Mouse (Mus musculus): Measurements from ENCODE around the gene Klk1b9. TPM values are rescaled to one million over a fixed set of nuclear protein-coding genes. Genes with fewer than 3 reads are reported as not detected.

Klk1b9 gene
- total and polyA plus RNA-seq, 3 experiments, result not detected

DNA sequence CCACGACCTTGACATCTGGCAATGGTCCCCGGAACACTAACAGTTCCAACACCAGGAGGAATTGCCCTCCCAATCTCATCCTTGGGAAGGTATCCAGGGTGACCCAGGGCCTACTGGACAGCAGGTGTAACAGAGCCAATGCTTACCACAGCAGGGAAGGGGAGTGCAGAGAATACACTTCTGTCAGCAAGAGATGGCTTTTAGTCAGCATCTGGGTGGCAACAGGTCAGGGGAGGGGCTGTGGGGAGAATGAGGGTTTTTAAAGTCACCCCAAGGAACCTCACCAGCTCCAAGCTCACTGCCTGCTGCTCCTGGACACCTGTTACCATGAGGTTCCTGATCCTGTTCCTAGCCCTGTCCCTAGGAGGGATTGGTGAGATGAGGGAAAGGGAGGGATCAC, 25.5 kb upstream of the Klk1b9 start, which contains the start of gene Klk1b8:
Gene Klk1b8, plus strand, starts transcription at position 301 of the 400 bp plus-strand sequence.
- Histone ChIP-seq H3K9me3 (replicated peaks; ENCODE audit: insufficient read depth, low read length) (no peaks in the 10 kb centered on the region), H3K4me3 (ENCODE audit: control insufficient read depth in 1 of 2, insufficient read depth in 1 of 2, low read depth in 2 of 2, low read length in 2 of 2) (no peak within 1 kb of the TSS), H3K27me3 (ENCODE audit: control insufficient read depth in 1 of 2, insufficient read depth in 2 of 2, low read length in 2 of 2) (no peaks in the 10 kb centered on the region), H3K79me2 (ENCODE audit: control insufficient read depth, insufficient read depth, low read length, poor library complexity) (no peaks in the 10 kb centered on the region), H3K36me3 (ENCODE audit: control insufficient read depth in 1 of 2, insufficient read depth in 2 of 2, low read length in 2 of 2) (no peaks in the 10 kb centered on the region), H3K9ac (ENCODE audit: control insufficient read depth, low read depth, low read length, poor library complexity, severe bottlenecking) (no peak within 1 kb of the TSS), H3K27ac (ENCODE audit: control insufficient read depth, low read depth, low read length) (no peak within 1 kb of the TSS), H3K4me1 (ENCODE audit: control insufficient read depth in 1 of 2, insufficient read depth in 2 of 2, low read length in 2 of 2) (no peaks in the 10 kb centered on the region)
- TF ChIP-seq ZMIZ1 (IDR thresholded peaks at IDR 0.05; ENCODE audit: low read depth, low read length) (no peak), MEF2A (IDR thresholded peaks at IDR 0.05; ENCODE audit: extremely low read depth, insufficient replicate concordance, low read depth, low read length, poor library complexity, severe bottlenecking) (no peak), KAT2A (conservative IDR thresholded peaks at IDR 0.05; ENCODE audit: low read depth, low read length) (no peak), RAD21 (IDR thresholded peaks at IDR 0.05; ENCODE audit: low read depth, low read length) (no peak), RCOR1 (IDR thresholded peaks at IDR 0.05; ENCODE audit: low read depth, low read length) (no peak), MYC (IDR thresholded peaks at IDR 0.05; ENCODE audit: low read depth, low read length) (no peak), MYB (IDR thresholded peaks at IDR 0.05; ENCODE audit: low read depth, low read length) (no peak), MAFK (IDR thresholded peaks at IDR 0.05; ENCODE audit: borderline replicate concordance, low read depth, low read length) (no peak), BHLHE40 (IDR thresholded peaks at IDR 0.05; ENCODE audit: borderline replicate concordance, low read depth, low read length) (no peak), TCF12 (IDR thresholded peaks at IDR 0.05; ENCODE audit: low read depth, low read length) (no peak), USF2 (IDR thresholded peaks at IDR 0.05; ENCODE audit: borderline replicate concordance in 1 of 2, insufficient read depth in 1 of 2, low read depth in 1 of 2, low read length in 2 of 2) (no peak), POLR2AphosphoS2 (IDR thresholded peaks at IDR 0.05; ENCODE audit: low read length) (no peak), TBP (IDR thresholded peaks at IDR 0.05; ENCODE audit: low read depth, low read length) (no peak), GABPA (IDR thresholded peaks at IDR 0.05; ENCODE audit: low read depth, low read length) (no peak), CHD2 (IDR thresholded peaks at IDR 0.05; ENCODE audit: low read length) (no peak)
- DNase-seq (ENCODE audit: low read depth, low spot score), result no peak

DNA sequence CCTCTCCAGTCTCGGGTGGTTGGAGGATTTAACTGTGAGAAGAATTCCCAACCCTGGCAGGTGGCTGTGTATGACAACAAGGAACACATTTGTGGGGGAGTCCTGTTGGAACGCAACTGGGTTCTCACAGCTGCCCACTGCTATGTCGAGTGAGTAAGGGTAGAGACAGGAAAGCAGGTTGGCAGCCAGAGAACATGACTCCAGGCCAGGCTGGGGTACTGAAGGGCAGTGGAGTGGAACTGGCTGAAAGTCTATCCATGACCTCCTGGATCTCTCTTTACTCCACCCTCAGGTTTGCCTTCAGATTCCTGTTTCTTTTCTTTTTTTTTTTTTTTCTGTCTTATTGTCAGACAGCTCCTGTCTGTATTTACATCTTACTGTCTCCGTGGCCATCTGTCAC, 23.2 kb upstream of the Klk1b9 start:
- Histone ChIP-seq H3K4me3 (ENCODE audit: control insufficient read depth in 1 of 2, insufficient read depth in 1 of 2, low read depth in 2 of 2, low read length in 2 of 2) (no peak overlapping the region), H3K27me3 (ENCODE audit: control insufficient read depth in 1 of 2, insufficient read depth in 2 of 2, low read length in 2 of 2) (no peaks in the 10 kb centered on the region), H3K9me3 (replicated peaks; ENCODE audit: insufficient read depth, low read length) (no peaks in the 10 kb centered on the region), H3K36me3 (ENCODE audit: control insufficient read depth in 1 of 2, insufficient read depth in 2 of 2, low read length in 2 of 2) (no peaks in the 10 kb centered on the region), H3K27ac (ENCODE audit: control insufficient read depth, low read depth, low read length) (no peak overlapping the region), H3K4me1 (ENCODE audit: control insufficient read depth in 1 of 2, insufficient read depth in 2 of 2, low read length in 2 of 2) (no peaks in the 10 kb centered on the region), H3K79me2 (ENCODE audit: control insufficient read depth, insufficient read depth, low read length, poor library complexity) (no peaks in the 10 kb centered on the region), H3K9ac (ENCODE audit: control insufficient read depth, low read depth, low read length, poor library complexity, severe bottlenecking) (no peak overlapping the region)
- no peak for DNase-seq (ENCODE audit: low read depth, low spot score)
- TF ChIP-seq ZMIZ1 (IDR thresholded peaks at IDR 0.05; ENCODE audit: low read depth, low read length) (no peak), MAFK (IDR thresholded peaks at IDR 0.05; ENCODE audit: borderline replicate concordance, low read depth, low read length) (no peak), NELFE (IDR thresholded peaks at IDR 0.05; ENCODE audit: low read depth, low read length) (no peak), NRF1 (IDR thresholded peaks at IDR 0.05; ENCODE audit: insufficient read depth, low read depth, low read length, poor library complexity, severe bottlenecking) (no peak), GABPA (IDR thresholded peaks at IDR 0.05; ENCODE audit: low read depth, low read length) (no peak), UBTF (IDR thresholded peaks at IDR 0.05; ENCODE audit: borderline replicate concordance, insufficient read depth, low read depth, low read length) (no peak), BHLHE40 (IDR thresholded peaks at IDR 0.05; ENCODE audit: borderline replicate concordance, low read depth, low read length) (no peak), MAZ (IDR thresholded peaks at IDR 0.05; ENCODE audit: low read depth, low read length) (no peak), TCF12 (IDR thresholded peaks at IDR 0.05; ENCODE audit: low read depth, low read length) (no peak), CHD2 (IDR thresholded peaks at IDR 0.05; ENCODE audit: low read length) (no peak)

Data from MEL (cell line).